Mouse (Mus musculus): Measurements from ENCODE around the gene Bmper. TPM values are rescaled to one million over a fixed set of nuclear protein-coding genes. Genes with fewer than 3 reads are reported as not detected.
A peak's percentile ranks its signal among the peaks of the same experiment; 100 is the strongest.

Bmper gene
- polyA plus RNA-seq, 1 experiment from 2014 or later: 27.0 TPM

- no peaks in the 10 kb centered on the region for H3K27me3 ChIP-seq (replicated peaks; ENCODE audit: insufficient read depth, low read length)
- H3K27ac ChIP-seq (ENCODE audit: low read length): 0 out of 2 replicates have a peak overlapping the region, but pooled peaks have one; percentile 35
- H3K36me3 ChIP-seq (ENCODE audit: insufficient read depth, low read length): no peaks in the 10 kb centered on the region
- no peak overlapping the region for H3K4me3 ChIP-seq (ENCODE audit: low read depth, low read length)
- H3K4me1 ChIP-seq (ENCODE audit: insufficient read depth, low read depth, low read length): no peaks in the 10 kb centered on the region
- ATAC-seq: peak; percentile 19; the same call in 1 of the 2 replicates
- H3K9ac ChIP-seq (replicated peaks; ENCODE audit: low read depth): no peak overlapping the region
- WGBS: 55% methylated on average over 4 of the region's 4 CpGs
- no peaks in the 10 kb centered on the region for H3K9me3 ChIP-seq (ENCODE audit: low read length)
- no peak overlapping the region for H3K4me2 ChIP-seq (replicated peaks; ENCODE audit: low read depth, low read length)
- DNase-seq (ENCODE audit: low spot score): no peak
- TF ChIP-seq CTCF (IDR thresholded peaks at IDR 0.05) (no peak), EP300 (IDR thresholded peaks at IDR 0.05) (no peak)
Observed at GRCm38 (mm10) chr9:23305681-23306080, 82.8 kb downstream of the Bmper start.

GRCm38 (mm10) chr9:23306226-23306625 is 83.3 kb downstream of the Bmper start:
- Histone ChIP-seq H3K4me1 (ENCODE audit: insufficient read depth, low read depth, low read length) (no peaks in the 10 kb centered on the region), H3K27ac (ENCODE audit: low read length) (no peak overlapping the region), H3K4me2 (replicated peaks; ENCODE audit: low read depth, low read length) (no peak overlapping the region), H3K36me3 (ENCODE audit: insufficient read depth, low read length) (no peaks in the 10 kb centered on the region), H3K9ac (replicated peaks; ENCODE audit: low read depth) (no peak overlapping the region), H3K4me3 (ENCODE audit: low read depth, low read length) (no peak overlapping the region), H3K9me3 (ENCODE audit: low read length) (no peaks in the 10 kb centered on the region), H3K27me3 (replicated peaks; ENCODE audit: insufficient read depth, low read length) (no peaks in the 10 kb centered on the region)
- TF ChIP-seq EP300 (IDR thresholded peaks at IDR 0.05) (no peak), CTCF (IDR thresholded peaks at IDR 0.05) (no peak)
- WGBS: 65% methylated on average over 4 of the region's 4 CpGs
- DNase-seq (ENCODE audit: low spot score) (peak; percentile 24), ATAC-seq (peak; percentile 60)

- no peaks in the 10 kb centered on the region for H3K4me1 ChIP-seq (ENCODE audit: insufficient read depth, low read depth, low read length)
- H3K27me3 ChIP-seq (replicated peaks; ENCODE audit: insufficient read depth, low read length): no peaks in the 10 kb centered on the region
- no peaks in the 10 kb centered on the region for H3K9me3 ChIP-seq (ENCODE audit: low read length)
- H3K36me3 ChIP-seq (ENCODE audit: insufficient read depth, low read length): no peaks in the 10 kb centered on the region
- no peak overlapping the region for H3K9ac ChIP-seq (replicated peaks; ENCODE audit: low read depth)
- TF ChIP-seq EP300 (IDR thresholded peaks at IDR 0.05) (no peak), CTCF (IDR thresholded peaks at IDR 0.05) (no peak)
- H3K27ac ChIP-seq (ENCODE audit: low read length): no peak overlapping the region
- no peak overlapping the region for H3K4me2 ChIP-seq (replicated peaks; ENCODE audit: low read depth, low read length)
- WGBS: 88% methylated on average over 2 of the region's 2 CpGs
- H3K4me3 ChIP-seq (ENCODE audit: low read depth, low read length): no peak overlapping the region
- no peak for DNase-seq (ENCODE audit: low spot score)
- no peak for ATAC-seq
Observed at GRCm38 (mm10) chr9:23307835-23308234, 85.0 kb downstream of the Bmper start.

GRCm38 (mm10) chr9:23310953-23311352 is 88.1 kb downstream of the Bmper start:
- no peaks in the 10 kb centered on the region for H3K4me1 ChIP-seq (ENCODE audit: insufficient read depth, low read depth, low read length)
- no peak overlapping the region for H3K9ac ChIP-seq (replicated peaks; ENCODE audit: low read depth)
- H3K27ac ChIP-seq (ENCODE audit: low read length): no peak overlapping the region
- no peak overlapping the region for H3K4me3 ChIP-seq (ENCODE audit: low read depth, low read length)
- no peaks in the 10 kb centered on the region for H3K9me3 ChIP-seq (ENCODE audit: low read length)
- no peak overlapping the region for H3K4me2 ChIP-seq (replicated peaks; ENCODE audit: low read depth, low read length)
- no peaks in the 10 kb centered on the region for H3K27me3 ChIP-seq (replicated peaks; ENCODE audit: insufficient read depth, low read length)
- no peak for DNase-seq (ENCODE audit: low spot score)
- no peaks in the 10 kb centered on the region for H3K36me3 ChIP-seq (ENCODE audit: insufficient read depth, low read length)
- no peak for ATAC-seq
- 72% methylated on average over 3 of the region's 3 CpGs for WGBS
- no peak for TF ChIP-seq CTCF (IDR thresholded peaks at IDR 0.05)
- no peak for TF ChIP-seq EP300 (IDR thresholded peaks at IDR 0.05)

GRCm38 (mm10) chr9:23311956-23312355 is 89.1 kb downstream of the Bmper start:
- H3K9ac ChIP-seq (replicated peaks; ENCODE audit: low read depth): no peak overlapping the region

GRCm38 (mm10) chr9:23312877-23313276 is 90.0 kb downstream of the Bmper start:
- Histone ChIP-seq H3K9me3 (ENCODE audit: low read length) (no peaks in the 10 kb centered on the region), H3K27ac (ENCODE audit: low read length) (no peak overlapping the region), H3K4me2 (replicated peaks; ENCODE audit: low read depth, low read length) (no peak overlapping the region), H3K9ac (replicated peaks; ENCODE audit: low read depth) (no peak overlapping the region), H3K4me1 (ENCODE audit: insufficient read depth, low read depth, low read length) (no peaks in the 10 kb centered on the region), H3K36me3 (ENCODE audit: insufficient read depth, low read length) (no peaks in the 10 kb centered on the region), H3K27me3 (replicated peaks; ENCODE audit: insufficient read depth, low read length) (no peaks in the 10 kb centered on the region), H3K4me3 (ENCODE audit: low read depth, low read length) (no peak overlapping the region)
- ATAC-seq: no peak
- TF ChIP-seq EP300 (IDR thresholded peaks at IDR 0.05): no peak
- TF ChIP-seq CTCF (IDR thresholded peaks at IDR 0.05): no peak
- DNase-seq (ENCODE audit: low spot score): no peak
- WGBS: 54% methylated on average over 2 of the region's 2 CpGs

More at GRCm38 (mm10) chr9:23311956-23312355, 89.1 kb downstream of the Bmper start:
- Histone ChIP-seq H3K27ac (ENCODE audit: low read length) (no peak overlapping the region), H3K9me3 (ENCODE audit: low read length) (no peaks in the 10 kb centered on the region), H3K27me3 (replicated peaks; ENCODE audit: insufficient read depth, low read length) (no peaks in the 10 kb centered on the region), H3K4me2 (replicated peaks; ENCODE audit: low read depth, low read length) (no peak overlapping the region), H3K36me3 (ENCODE audit: insufficient read depth, low read length) (no peaks in the 10 kb centered on the region), H3K4me1 (ENCODE audit: insufficient read depth, low read depth, low read length) (no peaks in the 10 kb centered on the region), H3K4me3 (ENCODE audit: low read depth, low read length) (no peak overlapping the region)
- no peak for DNase-seq (ENCODE audit: low spot score)
- TF ChIP-seq EP300 (IDR thresholded peaks at IDR 0.05) (no peak), CTCF (IDR thresholded peaks at IDR 0.05) (no peak)
- no peak for ATAC-seq

Data from lung, postnatal 0 days (tissue).